Mouse (Mus musculus): Measurements from ENCODE around the gene Thoc5. TPM values are rescaled to one million over a fixed set of nuclear protein-coding genes. Genes with fewer than 3 reads are reported as not detected.

Thoc5 gene
- polyA plus RNA-seq, 1 experiment from 2014 or later: 55.6 TPM

DNA sequence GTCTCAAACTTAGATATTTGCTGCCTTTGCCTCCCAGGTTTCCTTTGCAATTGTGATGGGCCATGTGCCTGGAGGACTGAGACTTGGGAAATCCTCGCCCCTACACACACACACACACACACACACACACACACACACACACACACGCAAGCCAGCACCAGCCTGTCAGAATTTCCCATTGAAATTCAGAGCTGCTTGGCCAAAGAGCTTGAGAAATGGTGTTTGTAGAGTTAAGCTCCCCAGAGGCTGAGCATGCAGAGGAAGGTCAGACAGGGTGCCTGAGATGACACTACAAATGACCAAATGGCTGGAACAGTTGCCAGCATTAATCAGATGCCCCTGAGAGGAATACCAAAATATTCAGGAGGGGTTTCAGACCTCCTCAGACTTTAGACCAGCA is 71.2 kb downstream of the Thoc5 start:
- Histone ChIP-seq H3K27me3 (no peaks in the 10 kb centered on the region), H3K36me3 (no peaks in the 10 kb centered on the region), H3K27ac (no peak overlapping the region), H3K9ac (no peak overlapping the region), H3K4me2 (replicated peaks) (no peak overlapping the region), H3K4me3 (no peak overlapping the region), H3K9me3 (replicated peaks) (no peaks in the 10 kb centered on the region), H3K4me1 (no peaks in the 10 kb centered on the region)
- 31% methylated on average over 2 of the region's 2 CpGs for WGBS
- ATAC-seq (ENCODE audit: low FRiP score): no peak

DNA sequence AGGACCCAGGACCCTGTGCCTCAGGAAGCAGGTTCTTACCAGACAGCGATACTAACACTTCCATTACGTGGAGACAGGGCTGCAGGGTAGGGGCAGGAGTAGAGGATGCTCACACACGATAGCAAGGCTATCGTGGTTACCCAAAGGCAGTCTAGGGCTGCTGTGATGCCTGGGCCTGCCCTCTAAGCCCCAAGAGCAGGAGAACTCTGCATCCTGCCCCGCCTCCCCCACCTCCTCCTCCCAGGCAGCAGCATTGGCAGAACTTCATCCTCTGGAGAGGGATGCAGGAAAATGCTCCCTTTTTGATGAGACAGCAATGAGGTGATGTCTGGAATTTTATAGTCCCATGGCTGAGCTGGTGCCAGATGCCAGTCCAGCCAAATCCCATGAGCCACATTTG is 71.8 kb downstream of the Thoc5 start:
- Histone ChIP-seq H3K36me3 (no peaks in the 10 kb centered on the region), H3K27me3 (no peaks in the 10 kb centered on the region), H3K9me3 (replicated peaks) (no peaks in the 10 kb centered on the region), H3K9ac (no peak overlapping the region), H3K27ac (no peak overlapping the region), H3K4me3 (no peak overlapping the region), H3K4me1 (no peaks in the 10 kb centered on the region), H3K4me2 (replicated peaks) (no peak overlapping the region)
- WGBS: 68% methylated on average over 5 of the region's 5 CpGs
- ATAC-seq (ENCODE audit: low FRiP score): no peak

DNA sequence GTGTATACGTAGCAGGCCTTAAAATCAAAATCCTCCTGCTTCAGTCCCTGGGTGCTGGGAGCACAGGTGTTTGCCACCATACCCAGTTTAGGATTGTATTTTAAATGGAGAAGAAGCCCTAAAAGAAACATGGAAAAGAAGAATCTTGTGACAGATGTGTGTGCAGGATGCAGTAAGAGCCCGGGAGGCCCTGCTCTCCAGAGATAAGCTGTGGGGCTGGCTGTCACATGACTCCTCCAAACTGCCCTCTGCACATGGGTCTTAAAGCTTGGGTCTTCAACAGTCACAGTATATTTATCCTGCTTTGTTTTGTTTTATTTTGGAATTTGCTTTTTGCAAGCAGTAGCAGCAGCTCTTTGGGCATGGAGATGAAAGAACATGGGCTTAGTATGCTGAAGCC is 72.4 kb downstream of the Thoc5 start:
- Histone ChIP-seq H3K9ac (no peak overlapping the region), H3K4me1 (no peaks in the 10 kb centered on the region), H3K27ac (no peak overlapping the region), H3K27me3 (no peaks in the 10 kb centered on the region), H3K4me3 (no peak overlapping the region), H3K4me2 (replicated peaks) (no peak overlapping the region), H3K9me3 (replicated peaks) (no peaks in the 10 kb centered on the region), H3K36me3 (no peaks in the 10 kb centered on the region)
- ATAC-seq (ENCODE audit: low FRiP score): no peak
- 70% methylated on average over 2 of the region's 2 CpGs for WGBS

DNA sequence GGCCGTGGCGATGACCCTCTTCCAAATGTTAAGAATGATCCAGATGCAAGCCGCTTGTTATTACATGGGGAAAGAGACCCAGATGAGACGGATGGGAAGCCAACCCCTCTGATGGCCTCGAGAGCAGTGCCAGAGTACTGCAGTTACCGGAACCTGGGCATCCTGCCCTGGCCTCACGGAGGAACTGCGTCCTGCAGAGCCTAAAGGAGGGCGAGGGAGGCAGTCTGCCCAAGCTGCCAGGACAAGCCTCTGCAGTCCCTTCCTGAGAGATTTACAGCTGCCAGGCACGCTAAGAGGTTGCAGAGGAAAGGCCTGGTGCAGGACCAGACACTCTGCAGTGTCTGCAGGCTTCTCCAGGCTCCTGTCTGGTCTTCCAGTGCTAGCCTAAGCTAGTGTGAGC is 73.3 kb downstream of the Thoc5 start:
- Histone ChIP-seq H3K36me3 (no peaks in the 10 kb centered on the region), H3K9ac (no peak overlapping the region), H3K27ac (no peak overlapping the region), H3K9me3 (replicated peaks) (no peaks in the 10 kb centered on the region), H3K4me1 (no peaks in the 10 kb centered on the region), H3K4me2 (replicated peaks) (no peak overlapping the region), H3K27me3 (no peaks in the 10 kb centered on the region), H3K4me3 (no peak overlapping the region)
- no peak for ATAC-seq (ENCODE audit: low FRiP score)
- 79% methylated on average over 10 of the region's 10 CpGs for WGBS

DNA sequence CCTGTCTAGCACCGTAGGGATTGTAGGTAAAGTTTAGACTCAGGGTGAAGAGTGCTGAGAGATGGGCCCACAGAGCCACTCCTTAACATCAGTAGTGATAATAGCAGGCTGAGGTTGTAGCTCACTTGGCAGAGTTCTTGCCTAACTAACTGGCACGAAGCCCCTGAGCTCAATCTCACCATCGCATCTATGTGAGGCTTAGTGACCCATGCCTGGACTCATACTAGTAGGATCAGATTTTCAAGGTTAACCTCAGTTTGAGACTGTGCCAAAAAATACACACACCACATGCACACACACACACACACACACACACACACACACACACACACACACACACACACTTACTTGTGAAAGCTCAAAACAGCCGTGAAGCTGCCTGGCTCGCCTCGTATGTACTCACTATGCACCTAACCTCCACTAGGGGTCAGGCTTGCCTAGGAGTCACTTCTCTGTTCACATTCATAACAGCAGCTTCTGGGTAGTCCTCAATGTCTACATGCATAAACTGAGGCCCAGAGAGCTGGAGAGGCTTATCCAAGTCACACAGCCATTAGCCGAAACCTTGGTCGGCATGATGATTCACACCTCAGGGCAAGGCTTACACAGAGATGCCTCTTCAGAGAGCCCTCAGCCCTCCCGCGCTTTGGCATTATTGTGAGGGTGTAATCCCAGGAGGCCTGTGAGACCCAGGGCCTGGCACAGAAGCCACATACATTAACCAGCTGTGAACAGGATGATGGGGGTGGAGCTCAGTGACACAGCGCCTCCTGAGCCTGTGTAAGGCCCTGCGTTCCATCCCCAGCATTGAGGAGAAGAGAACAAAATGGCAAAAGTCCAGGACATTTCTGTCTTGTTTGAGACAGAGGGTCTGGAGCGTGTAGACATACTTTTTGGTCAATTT is 78.1 kb downstream of the Thoc5 start:
- Histone ChIP-seq H3K4me2 (replicated peaks) (no peak overlapping the region), H3K27me3 (no peaks in the 10 kb centered on the region), H3K4me3 (no peak overlapping the region), H3K9ac (no peak overlapping the region), H3K4me1 (0 out of 2 replicates have a peak, but pooled peaks cover 3% of the 10 kb centered on the region), H3K36me3 (no peaks in the 10 kb centered on the region), H3K9me3 (replicated peaks) (no peaks in the 10 kb centered on the region), H3K27ac (no peak overlapping the region)
- 0 out of 2 replicates have a peak, but pooled peaks have one; percentile 16 for ATAC-seq (ENCODE audit: low FRiP score)
- WGBS: 61% methylated on average over 13 of the region's 13 CpGs

DNA sequence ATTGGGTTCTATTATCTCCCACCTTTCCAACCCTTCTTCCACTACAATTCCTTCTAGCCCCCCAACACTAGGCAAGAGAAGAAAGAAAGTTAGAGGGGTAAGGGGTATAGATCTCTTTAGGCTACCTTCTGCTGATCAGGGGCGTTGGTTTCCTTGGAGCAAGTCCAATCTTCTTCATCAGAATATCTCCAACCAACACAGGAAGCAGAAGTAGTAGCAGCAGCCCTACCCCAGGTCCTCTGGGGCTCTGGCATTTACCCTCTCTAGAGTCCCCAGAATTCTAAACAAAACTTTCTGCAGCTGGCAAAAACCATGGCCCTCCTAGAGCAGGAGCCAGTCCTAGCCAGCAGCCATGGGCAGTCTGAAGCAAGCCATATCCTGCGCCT is 78.7 kb downstream of the Thoc5 start:
- Histone ChIP-seq H3K27ac (no peak overlapping the region), H3K9ac (no peak overlapping the region), H3K27me3 (no peaks in the 10 kb centered on the region), H3K9me3 (replicated peaks) (no peaks in the 10 kb centered on the region), H3K4me2 (replicated peaks) (no peak overlapping the region), H3K4me3 (no peak overlapping the region), H3K36me3 (no peaks in the 10 kb centered on the region), H3K4me1 (0 out of 2 replicates have a peak, but pooled peaks cover 3% of the 10 kb centered on the region)
- no peak for ATAC-seq (ENCODE audit: low FRiP score)
- WGBS: 89% methylated on average over 2 of the region's 2 CpGs

DNA sequence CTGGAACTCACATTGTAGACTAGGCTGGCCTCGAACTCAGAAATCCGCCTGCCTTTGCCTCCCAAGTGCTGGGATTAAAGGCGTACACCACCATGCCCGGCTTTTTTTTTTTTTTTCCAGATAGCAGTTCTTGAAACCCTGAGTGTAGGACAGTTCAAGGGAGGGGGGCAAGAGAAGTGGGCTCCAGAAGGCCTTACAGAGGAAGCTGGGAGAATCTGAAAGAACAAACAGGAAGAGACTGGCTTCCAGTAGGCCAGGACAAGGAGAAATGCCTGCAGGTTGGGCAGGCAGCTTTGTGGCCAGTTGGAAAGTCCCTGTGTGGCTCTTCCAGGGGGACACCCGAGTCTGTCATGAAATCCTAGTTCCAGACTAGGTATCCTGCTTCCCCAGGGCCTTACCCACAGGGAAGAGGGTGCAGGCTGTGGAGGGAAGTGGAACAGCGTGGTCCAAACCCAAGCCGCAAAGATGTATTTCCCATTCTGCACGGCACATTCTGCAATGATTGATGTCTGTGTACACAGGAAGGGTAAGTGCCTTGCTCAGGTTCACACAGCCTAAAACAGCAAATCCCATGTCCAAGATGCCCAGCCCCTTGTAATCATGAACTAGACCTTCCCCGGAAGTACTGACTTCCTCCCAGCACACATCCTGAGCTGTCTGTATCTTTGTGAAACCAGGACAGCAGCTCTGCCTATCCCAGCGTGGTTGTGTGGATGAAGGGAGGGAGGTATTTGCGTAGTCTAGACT is 79.4 kb downstream of the Thoc5 start:
- no peak overlapping the region for H3K9ac ChIP-seq
- H3K36me3 ChIP-seq: no peaks in the 10 kb centered on the region
- 86% methylated on average over 11 of the region's 11 CpGs for WGBS
- ATAC-seq (ENCODE audit: low FRiP score): no peak
- H3K27me3 ChIP-seq: no peaks in the 10 kb centered on the region
- 0 out of 2 replicates have a peak, but pooled peaks cover 3% of the 10 kb centered on the region for H3K4me1 ChIP-seq
- H3K9me3 ChIP-seq (replicated peaks): no peaks in the 10 kb centered on the region
- no peak overlapping the region for H3K27ac ChIP-seq
- no peak overlapping the region for H3K4me2 ChIP-seq (replicated peaks)
- no peak overlapping the region for H3K4me3 ChIP-seq

DNA sequence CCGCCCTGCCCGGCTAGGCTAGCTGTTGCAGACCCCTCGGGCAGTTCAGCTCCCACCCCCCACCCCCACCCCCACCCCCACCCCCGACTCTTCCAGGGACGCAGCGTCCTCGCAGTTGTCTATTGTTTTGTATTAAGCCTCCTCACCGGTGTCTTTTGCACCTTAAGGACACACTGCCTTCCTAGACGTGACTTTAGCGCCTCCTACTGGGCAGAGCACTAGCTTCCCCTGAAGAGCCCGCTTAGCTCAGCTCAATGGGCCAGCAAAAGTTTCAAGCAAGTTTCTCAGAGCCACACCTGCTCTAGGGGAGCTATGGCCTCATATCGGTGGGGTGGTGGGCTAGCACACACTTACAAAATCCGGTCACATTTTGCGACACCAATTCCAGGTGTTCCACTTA is 80.5 kb downstream of the Thoc5 start:
- Histone ChIP-seq H3K36me3 (no peaks in the 10 kb centered on the region), H3K9ac (no peak overlapping the region), H3K27ac (no peak overlapping the region), H3K4me2 (replicated peaks) (peak overlapping the region; percentile 43), H3K9me3 (replicated peaks) (no peaks in the 10 kb centered on the region), H3K4me3 (no peak overlapping the region), H3K27me3 (no peaks in the 10 kb centered on the region), H3K4me1 (0 out of 2 replicates have a peak, but pooled peaks cover 3% of the 10 kb centered on the region)
- no peak for ATAC-seq (ENCODE audit: low FRiP score)
- WGBS: 10% methylated on average over 13 of the region's 14 CpGs

Small RNA genes within 50 kb of the gene (microRNA-seq; reads per million reads assigned to microRNA genes)
- gene Mir6918: not detected

Other genes with a start within 250 kb of the Thoc5 start
- gene Uqcr10, start 191.0 kb upstream of the Thoc5 start, polyA plus RNA-seq (2016; fragmentation: Nextera tagmentation; extraction: Ambion mirVana): 444 and 517 TPM in 2 replicates
- 64.6 and 68.9 TPM in 2 replicates for gene Zmat5, start 190.6 kb upstream of the Thoc5 start, polyA plus RNA-seq (2016; fragmentation: Nextera tagmentation; extraction: Ambion mirVana)
- gene Cabp7, start 148.5 kb upstream of the Thoc5 start, polyA plus RNA-seq (2016; fragmentation: Nextera tagmentation; extraction: Ambion mirVana): 1.7 and 2.1 TPM in 2 replicates
- 77.5 and 79.6 TPM in 2 replicates for gene Nf2, start 45.8 kb upstream of the Thoc5 start, polyA plus RNA-seq (2016; fragmentation: Nextera tagmentation; extraction: Ambion mirVana)
- 100 and 101 TPM in 2 replicates for gene Nipsnap1, start 21.4 kb upstream of the Thoc5 start, polyA plus RNA-seq (2016; fragmentation: Nextera tagmentation; extraction: Ambion mirVana)
- 1.4 and 1.5 TPM in 2 replicates for gene Nefh, start 52.7 kb downstream of the Thoc5 start, polyA plus RNA-seq (2016; fragmentation: Nextera tagmentation; extraction: Ambion mirVana)
- gene Ap1b1, start 91.5 kb downstream of the Thoc5 start, polyA plus RNA-seq (2016; fragmentation: Nextera tagmentation; extraction: Ambion mirVana): 76.4 and 83.3 TPM in 2 replicates
- 0.96 and 1.6 TPM in 2 replicates for gene Rasl10a, start 162.8 kb downstream of the Thoc5 start, polyA plus RNA-seq (2016; fragmentation: Nextera tagmentation; extraction: Ambion mirVana)
- 39.4 and 41.0 TPM in 2 replicates for gene Gas2l1, start 170.0 kb downstream of the Thoc5 start, polyA plus RNA-seq (2016; fragmentation: Nextera tagmentation; extraction: Ambion mirVana)
- gene Rhbdd3, start 203.6 kb downstream of the Thoc5 start, polyA plus RNA-seq (2016; fragmentation: Nextera tagmentation; extraction: Ambion mirVana): 27.0 and 28.9 TPM in 2 replicates
- 823 and 828 TPM in 2 replicates for gene Ewsr1, start 203.9 kb downstream of the Thoc5 start, polyA plus RNA-seq (2016; fragmentation: Nextera tagmentation; extraction: Ambion mirVana)